Mouse (Mus musculus) adrenal gland, adult 18-20 months (tissue): ENCODE measurements around the gene Zfp69. TPM values are rescaled to one million over a fixed set of nuclear protein-coding genes. Genes with fewer than 3 reads are reported as not detected.

Experiments used
- DNase-seq, 2 experiments: peaks; one replicate each; pipeline ENCODE4 v3.0.0; 2021 to 2022; ENCODE audit warnings: low spot score in 2 of 2
- total RNA-seq, 2 experiments: library from RNA; stranded (reverse); gene quantifications; 1 replicate in 1 of 2; 2 replicates in 1 of 2; pipeline ENCODE4 v1.2.3; 2021

The Zfp69 gene
- total RNA-seq, 2 experiments from 2014 or later, result 1.4 to 1.7 TPM

- peak in 1 of 2 experiments; percentile 21 for DNase-seq
Measured at GRCm38 (mm10) chr4:120925386-120925785, 26.1 kb downstream of the Zfp69 start.

- peak; percentile 84 to 88 for DNase-seq
Measured at GRCm38 (mm10) chr4:120924554-120925299, 26.8 kb downstream of the Zfp69 start, which contains the start of gene Exo5. Gene Exo5 (minus strand): TSS chr4:120925017.

GRCm38 (mm10) chr4:120921461-120921860 lies 30.0 kb downstream of the Zfp69 start:
- DNase-seq, result no peak

- DNase-seq, result no peak
Measured at GRCm38 (mm10) chr4:120914501-120914900, 37.0 kb downstream of the Zfp69 start.

GRCm38 (mm10) chr4:120913861-120914260 lies 37.6 kb downstream of the Zfp69 start:
- no peak for DNase-seq

GRCm38 (mm10) chr4:120913443-120913842 lies 38.1 kb downstream of the Zfp69 start:
- no peak for DNase-seq

GRCm38 (mm10) chr4:120912866-120913265 lies 38.6 kb downstream of the Zfp69 start:
- no peak for DNase-seq

- DNase-seq, result no peak
Measured at GRCm38 (mm10) chr4:120911086-120911485, 40.4 kb downstream of the Zfp69 start.

- DNase-seq, result peak; percentile 39 to 58
Measured at GRCm38 (mm10) chr4:120909558-120910150, 41.8 kb downstream of the Zfp69 start.

- DNase-seq, result no peak
Measured at GRCm38 (mm10) chr4:120905644-120906043, 45.9 kb downstream of the Zfp69 start.

- no peak for DNase-seq
Measured at GRCm38 (mm10) chr4:120904533-120904932, 47.0 kb downstream of the Zfp69 start.

GRCm38 (mm10) chr4:120895810-120896584 lies 55.5 kb downstream of the Zfp69 start:
- DNase-seq, result no peak

GRCm38 (mm10) chr4:120895226-120895625 lies 56.3 kb downstream of the Zfp69 start:
- DNase-seq, result no peak

- no peak for DNase-seq
Measured at GRCm38 (mm10) chr4:120894584-120894983, 56.9 kb downstream of the Zfp69 start.

- no peak for DNase-seq
Measured at GRCm38 (mm10) chr4:120893656-120894401, 57.7 kb downstream of the Zfp69 start.

- no peak for DNase-seq
Measured at GRCm38 (mm10) chr4:120892516-120892915, 59.0 kb downstream of the Zfp69 start.

GRCm38 (mm10) chr4:120891960-120892359 lies 59.5 kb downstream of the Zfp69 start:
- DNase-seq, result no peak

GRCm38 (mm10) chr4:120890754-120891440 lies 60.6 kb downstream of the Zfp69 start:
- no peak for DNase-seq

- DNase-seq, result no peak
Measured at GRCm38 (mm10) chr4:120888884-120889283, 62.6 kb downstream of the Zfp69 start.

- DNase-seq, result peak; percentile 49 to 55
Measured at GRCm38 (mm10) chr4:120887381-120888112, 64.0 kb downstream of the Zfp69 start.
